Mouse (Mus musculus): ENCODE data around the gene C1s2. TPM values are rescaled to one million over a fixed set of nuclear protein-coding genes. Genes with fewer than 3 reads are reported as not detected.

Gene C1s2
- polyA plus RNA-seq, 1 experiment, result 0.04 TPM

- TF ChIP-seq MAX (IDR thresholded peaks at IDR 0.05) (no peak), MYOG (IDR thresholded peaks at IDR 0.05; ENCODE audit: control insufficient read depth, extremely low read depth, insufficient read length) (no peak), USF1 (IDR thresholded peaks at IDR 0.05; ENCODE audit: low read depth) (no peak), FOSL1 (IDR thresholded peaks at IDR 0.05; ENCODE audit: insufficient read depth, low read length, poor library complexity, severe bottlenecking) (no peak), MYOD1 (IDR thresholded peaks at IDR 0.05; ENCODE audit: control insufficient read depth, insufficient read length, low read depth) (no peak), CEBPB (IDR thresholded peaks at IDR 0.05; ENCODE audit: low read depth) (no peak), CTCF (IDR thresholded peaks at IDR 0.05; ENCODE audit: control insufficient read depth, insufficient read depth, insufficient read length) (no peak)
- Histone ChIP-seq H3K79me3 (ENCODE audit: low read depth) (no peaks in the 10 kb centered on the region), H3K79me2 (ENCODE audit: control insufficient read depth, insufficient read depth) (no peaks in the 10 kb centered on the region), H3ac (ENCODE audit: control insufficient read depth, insufficient read length, low read depth) (no peak overlapping the region), H3K27me3 (ENCODE audit: control insufficient read depth, insufficient read depth, insufficient read length) (no peaks in the 10 kb centered on the region), H3K4me3 (ENCODE audit: insufficient read depth, poor library complexity, severe bottlenecking) (no peak overlapping the region), H3K36me3 (ENCODE audit: control insufficient read depth, insufficient read depth) (no peaks in the 10 kb centered on the region)
Measured at GRCm38 (mm10) chr6:124674591-124674990, 38.7 kb upstream of the C1s2 start.

- Histone ChIP-seq H3K27me3 (ENCODE audit: control insufficient read depth, insufficient read depth, insufficient read length) (no peaks in the 10 kb centered on the region), H3K79me2 (ENCODE audit: control insufficient read depth, insufficient read depth) (no peaks in the 10 kb centered on the region), H3K36me3 (ENCODE audit: control insufficient read depth, insufficient read depth) (no peaks in the 10 kb centered on the region), H3K79me3 (ENCODE audit: low read depth) (no peaks in the 10 kb centered on the region), H3K4me3 (ENCODE audit: insufficient read depth, poor library complexity, severe bottlenecking) (no peak overlapping the region), H3ac (ENCODE audit: control insufficient read depth, insufficient read length, low read depth) (no peak overlapping the region)
- TF ChIP-seq MYOG (IDR thresholded peaks at IDR 0.05; ENCODE audit: control insufficient read depth, extremely low read depth, insufficient read length), result no peak
- TF ChIP-seq CEBPB (IDR thresholded peaks at IDR 0.05; ENCODE audit: low read depth), result no peak
Measured at GRCm38 (mm10) chr6:124673619-124674018, 37.7 kb upstream of the C1s2 start.

DNA sequence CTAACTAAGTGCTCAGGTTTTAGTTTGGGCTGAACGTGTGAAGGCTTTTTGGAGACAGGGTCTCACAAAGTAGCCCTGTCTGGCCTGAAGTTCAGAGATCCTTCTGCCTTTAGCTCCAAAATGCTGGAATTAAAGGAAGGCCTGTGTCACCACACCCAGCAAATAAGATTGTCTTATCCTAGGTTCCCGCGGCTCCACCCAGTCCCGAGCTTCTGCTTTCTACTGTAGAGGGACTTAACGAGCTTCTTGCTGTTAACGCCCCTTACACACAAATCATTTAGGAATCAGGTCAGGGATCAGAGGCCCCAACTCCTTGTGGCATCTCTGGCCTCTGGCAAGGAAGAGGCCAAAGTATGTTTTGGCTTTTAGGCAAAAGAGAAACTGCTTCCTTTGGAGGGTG, 36.2 kb upstream of the C1s2 start:
- no peaks in the 10 kb centered on the region for H3K36me3 ChIP-seq (ENCODE audit: control insufficient read depth, insufficient read depth)
- H3K79me2 ChIP-seq (ENCODE audit: control insufficient read depth, insufficient read depth), result no peaks in the 10 kb centered on the region
- no peak for TF ChIP-seq MAX (IDR thresholded peaks at IDR 0.05)
- TF ChIP-seq MYOG (IDR thresholded peaks at IDR 0.05; ENCODE audit: control insufficient read depth, extremely low read depth, insufficient read length), result no peak
- no peak for TF ChIP-seq CTCF (IDR thresholded peaks at IDR 0.05; ENCODE audit: control insufficient read depth, insufficient read depth, insufficient read length)
- no peak for TF ChIP-seq FOSL1 (IDR thresholded peaks at IDR 0.05; ENCODE audit: insufficient read depth, low read length, poor library complexity, severe bottlenecking)
- no peaks in the 10 kb centered on the region for H3K79me3 ChIP-seq (ENCODE audit: low read depth)
- no peak overlapping the region for H3K4me3 ChIP-seq (ENCODE audit: insufficient read depth, poor library complexity, severe bottlenecking)
- no peak overlapping the region for H3ac ChIP-seq (ENCODE audit: control insufficient read depth, insufficient read length, low read depth)
- H3K27me3 ChIP-seq (ENCODE audit: control insufficient read depth, insufficient read depth, insufficient read length), result no peaks in the 10 kb centered on the region

- Histone ChIP-seq H3K36me3 (ENCODE audit: control insufficient read depth, insufficient read depth) (no peaks in the 10 kb centered on the region), H3K79me3 (ENCODE audit: low read depth) (no peaks in the 10 kb centered on the region), H3K27me3 (ENCODE audit: control insufficient read depth, insufficient read depth, insufficient read length) (no peaks in the 10 kb centered on the region), H3K79me2 (ENCODE audit: control insufficient read depth, insufficient read depth) (peaks cover 5% of the 10 kb centered on the region), H3K4me3 (ENCODE audit: insufficient read depth, poor library complexity, severe bottlenecking) (no peak overlapping the region), H3ac (ENCODE audit: control insufficient read depth, insufficient read length, low read depth) (no peak overlapping the region)
- TF ChIP-seq USF1 (IDR thresholded peaks at IDR 0.05; ENCODE audit: low read depth) (no peak), FOSL1 (IDR thresholded peaks at IDR 0.05; ENCODE audit: insufficient read depth, low read length, poor library complexity, severe bottlenecking) (no peak), CEBPB (IDR thresholded peaks at IDR 0.05; ENCODE audit: low read depth) (no peak), MAX (IDR thresholded peaks at IDR 0.05) (no peak), MYOD1 (IDR thresholded peaks at IDR 0.05; ENCODE audit: control insufficient read depth, insufficient read length, low read depth) (no peak), MYOG (IDR thresholded peaks at IDR 0.05; ENCODE audit: control insufficient read depth, extremely low read depth, insufficient read length) (no peak), CTCF (IDR thresholded peaks at IDR 0.05; ENCODE audit: control insufficient read depth, insufficient read depth, insufficient read length) (no peak)
Measured at GRCm38 (mm10) chr6:124670281-124670900, 34.5 kb upstream of the C1s2 start.

DNA sequence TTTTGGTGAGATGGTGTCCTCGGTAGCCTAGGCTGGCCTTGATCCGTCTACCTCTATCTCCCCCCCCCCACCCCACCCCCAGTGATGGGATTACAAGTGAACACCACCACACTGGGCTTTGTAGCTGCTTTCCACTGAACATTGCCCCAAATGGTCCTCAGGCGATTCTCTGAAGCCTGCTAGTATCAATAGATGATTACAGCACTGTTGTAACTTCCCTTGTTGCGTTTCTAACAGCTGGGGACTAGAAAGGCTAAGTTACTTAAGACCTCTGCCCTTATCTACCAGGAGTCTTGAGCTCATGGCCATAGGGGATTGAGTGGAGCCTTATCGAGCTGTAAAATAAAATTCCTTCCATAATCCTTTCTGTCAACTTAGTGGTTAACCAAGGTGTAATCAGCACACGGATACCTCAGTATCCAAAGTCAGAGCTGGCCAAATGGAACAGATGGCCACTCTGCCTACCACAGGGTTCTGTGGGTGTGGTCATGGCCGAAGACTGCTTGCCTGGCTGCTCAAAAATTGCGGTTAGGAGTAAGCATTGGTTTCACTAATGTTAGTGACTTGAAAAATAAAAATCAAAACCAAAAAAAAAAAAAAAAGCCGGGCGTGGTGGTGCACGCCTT, 33.5 kb upstream of the C1s2 start:
- H3K36me3 ChIP-seq (ENCODE audit: control insufficient read depth, insufficient read depth), result no peaks in the 10 kb centered on the region
- no peak overlapping the region for H3ac ChIP-seq (ENCODE audit: control insufficient read depth, insufficient read length, low read depth)
- TF ChIP-seq MAX (IDR thresholded peaks at IDR 0.05) (no peak), CEBPB (IDR thresholded peaks at IDR 0.05; ENCODE audit: low read depth) (no peak), CTCF (IDR thresholded peaks at IDR 0.05; ENCODE audit: control insufficient read depth, insufficient read depth, insufficient read length) (no peak), MYOG (IDR thresholded peaks at IDR 0.05; ENCODE audit: control insufficient read depth, extremely low read depth, insufficient read length) (no peak), FOSL1 (IDR thresholded peaks at IDR 0.05; ENCODE audit: insufficient read depth, low read length, poor library complexity, severe bottlenecking) (no peak), MYOD1 (IDR thresholded peaks at IDR 0.05; ENCODE audit: control insufficient read depth, insufficient read length, low read depth) (no peak), USF1 (IDR thresholded peaks at IDR 0.05; ENCODE audit: low read depth) (no peak)
- no peak overlapping the region for H3K4me3 ChIP-seq (ENCODE audit: insufficient read depth, poor library complexity, severe bottlenecking)
- H3K79me2 ChIP-seq (ENCODE audit: control insufficient read depth, insufficient read depth), result peaks cover 5% of the 10 kb centered on the region
- no peaks in the 10 kb centered on the region for H3K27me3 ChIP-seq (ENCODE audit: control insufficient read depth, insufficient read depth, insufficient read length)
- H3K79me3 ChIP-seq (ENCODE audit: low read depth), result no peaks in the 10 kb centered on the region

GRCm38 (mm10) chr6:124665011-124665410, 29.1 kb upstream of the C1s2 start:
- Histone ChIP-seq H3K79me2 (ENCODE audit: control insufficient read depth, insufficient read depth) (peaks cover 10% of the 10 kb centered on the region), H3ac (ENCODE audit: control insufficient read depth, insufficient read length, low read depth) (no peak overlapping the region), H3K27me3 (ENCODE audit: control insufficient read depth, insufficient read depth, insufficient read length) (no peaks in the 10 kb centered on the region), H3K4me3 (ENCODE audit: insufficient read depth, poor library complexity, severe bottlenecking) (no peak overlapping the region), H3K36me3 (ENCODE audit: control insufficient read depth, insufficient read depth) (no peaks in the 10 kb centered on the region), H3K79me3 (ENCODE audit: low read depth) (no peaks in the 10 kb centered on the region)
- no peak for TF ChIP-seq USF1 (IDR thresholded peaks at IDR 0.05; ENCODE audit: low read depth)
- no peak for TF ChIP-seq CEBPB (IDR thresholded peaks at IDR 0.05; ENCODE audit: low read depth)
- no peak for TF ChIP-seq MYOD1 (IDR thresholded peaks at IDR 0.05; ENCODE audit: control insufficient read depth, insufficient read length, low read depth)
- no peak for TF ChIP-seq MYOG (IDR thresholded peaks at IDR 0.05; ENCODE audit: control insufficient read depth, extremely low read depth, insufficient read length)
- TF ChIP-seq FOSL1 (IDR thresholded peaks at IDR 0.05; ENCODE audit: insufficient read depth, low read length, poor library complexity, severe bottlenecking), result no peak
- TF ChIP-seq CTCF (IDR thresholded peaks at IDR 0.05; ENCODE audit: control insufficient read depth, insufficient read depth, insufficient read length), result no peak
- no peak for TF ChIP-seq MAX (IDR thresholded peaks at IDR 0.05)
